Comparison of ENCODE assay signal across 28 mouse cellular contexts in genomic region chr2:44380225-44380624, GRCm38 (mm10).
"Had no signal": no experiment of that assay in that cellular context is flagged by ENCODE, and none has a peak within 500 bp of the region (broad histone marks: within the 10 kb centered on the region; RNA-seq: fewer than 3 reads in every experiment).

No protein-coding gene starts in this region.

- H3K4me2 ChIP-seq: embryonic facial prominence, embryonic 12.5 days; embryonic facial prominence, embryonic 13.5 days; embryonic facial prominence, embryonic 15.5 days; forebrain, embryonic 13.5 days; forebrain, embryonic 15.5 days had no signal

- DNase-seq: cerebellum, adult 2 months; cerebellum, adult 8-10 months; cerebellum, adult 9-10 months; cerebellum, adult 9-11 months; cerebellum, postnatal 10 days; cerebellum, postnatal 14 days; cerebellum, postnatal 25 days; cerebellum, postnatal 36 days; embryo, embryonic 11 days; gastrocnemius, adult 2 months; gastrocnemius, postnatal 10 days; gastrocnemius, postnatal 14 days; gastrocnemius, postnatal 25 days; gastrocnemius, postnatal 36 days; heart, adult 11 months; heart, adult 18-20 months; heart, adult 2 months had no signal

- H3K27me3 ChIP-seq: embryonic facial prominence, embryonic 12.5 days; embryonic facial prominence, embryonic 13.5 days; embryonic facial prominence, embryonic 15.5 days; forebrain, embryonic 13.5 days; forebrain, embryonic 15.5 days had no signal

- H3K9ac ChIP-seq: embryonic facial prominence, embryonic 12.5 days; embryonic facial prominence, embryonic 13.5 days; embryonic facial prominence, embryonic 15.5 days; forebrain, embryonic 13.5 days; forebrain, embryonic 15.5 days had no signal

- ATAC-seq: forebrain, embryonic 13.5 days; forebrain, embryonic 14.5 days; forebrain, embryonic 15.5 days; forebrain, embryonic 16.5 days had no signal

- H3K4me3 ChIP-seq: embryonic facial prominence, embryonic 10.5 days; embryonic facial prominence, embryonic 12.5 days; embryonic facial prominence, embryonic 13.5 days; embryonic facial prominence, embryonic 15.5 days; erythroblast, embryonic 14.5 days; forebrain, embryonic 10.5 days; forebrain, embryonic 13.5 days; forebrain, embryonic 15.5 days; gastrocnemius, adult 2 months; heart, adult 2 months; heart, embryonic 10.5 days had no signal

- H3K27ac ChIP-seq: embryonic facial prominence, embryonic 10.5 days; embryonic facial prominence, embryonic 12.5 days; embryonic facial prominence, embryonic 13.5 days; embryonic facial prominence, embryonic 15.5 days; forebrain, embryonic 10.5 days; forebrain, embryonic 13.5 days; forebrain, embryonic 15.5 days; gastrocnemius, adult 2 months; heart, adult 2 months; heart, embryonic 10.5 days had no signal

- H3K9me3 ChIP-seq: embryonic facial prominence, embryonic 10.5 days; embryonic facial prominence, embryonic 12.5 days; embryonic facial prominence, embryonic 13.5 days; embryonic facial prominence, embryonic 15.5 days; forebrain, embryonic 10.5 days; forebrain, embryonic 13.5 days; forebrain, embryonic 15.5 days; heart, embryonic 10.5 days had no signal

- H3K36me3 ChIP-seq: embryonic facial prominence, embryonic 10.5 days; embryonic facial prominence, embryonic 12.5 days; embryonic facial prominence, embryonic 13.5 days; embryonic facial prominence, embryonic 15.5 days; forebrain, embryonic 10.5 days; forebrain, embryonic 15.5 days; heart, embryonic 10.5 days had no signal

- H3K4me1 ChIP-seq: embryonic facial prominence, embryonic 10.5 days; embryonic facial prominence, embryonic 12.5 days; embryonic facial prominence, embryonic 13.5 days; embryonic facial prominence, embryonic 15.5 days; forebrain, embryonic 13.5 days; forebrain, embryonic 15.5 days; heart, embryonic 10.5 days had no signal
